Mouse (Mus musculus) spleen, adult 2 months (tissue): Measurements from ENCODE around the gene Tmem178.

Source experiments
- CTCF ChIP-seq: fragments of 200-500 bp; IDR thresholded peaks from 2 replicates; pipeline ENCODE4 v1.5.1; 2011; ENCODE audit warnings: mild to moderate bottlenecking, inconsistent platforms; ENCODE audit not compliant: insufficient read depth, insufficient read length, insufficient replicate concordance; ENCODE audit errors: extremely low read depth
- POLR2A ChIP-seq: fragments of 200-500 bp; IDR thresholded peaks from 2 replicates; pipeline ENCODE4 v1.6.1; 2011; ENCODE audit warnings: low read depth, low read length, inconsistent platforms

- no peak for TF ChIP-seq POLR2A
- no peak for TF ChIP-seq CTCF
Measured at GRCm38 (mm10) chr17:81032957-81033356, 88.5 kb downstream of the Tmem178 start.
